Mouse (Mus musculus): ENCODE data around the gene Hexdc. TPM values are rescaled to one million over a fixed set of nuclear protein-coding genes. Genes with fewer than 3 reads are reported as not detected.

The Hexdc gene
- polyA plus RNA-seq, 1 experiment from 2014 or later, result 37.9 TPM

GRCm38 (mm10) chr11:121235475-121236238, 31.4 kb downstream of the Hexdc start:
- H3K4me3 ChIP-seq (ENCODE audit: low read length), result no peak overlapping the region
- 29% methylated on average over 9 of the region's 9 CpGs for WGBS

GRCm38 (mm10) chr11:121236564-121237344, 32.5 kb downstream of the Hexdc start, which contains the start of gene Narf:
Gene Narf (plus strand): TSS chr11:121237253.
- Histone ChIP-seq H3K4me1 (ENCODE audit: control insufficient read depth, insufficient read depth, low read depth, low read length) (peaks cover 25% of the 10 kb centered on the region), H3K9ac (ENCODE audit: low read depth, low read length) (peak within 1 kb of the TSS; percentile 90), H3K4me3 (ENCODE audit: low read length) (peak within 1 kb of the TSS; percentile 79), H3K27me3 (replicated peaks; ENCODE audit: control insufficient read depth, insufficient read depth, low read length) (no peaks in the 10 kb centered on the region), H3K9me3 (ENCODE audit: control insufficient read depth, low read length) (no peaks in the 10 kb centered on the region), H3K27ac (ENCODE audit: low read depth, low read length) (peak within 1 kb of the TSS; percentile 95), H3K4me2 (ENCODE audit: low read length) (peak within 1 kb of the TSS; percentile 68), H3K36me3 (ENCODE audit: control insufficient read depth, insufficient read depth, low read length) (no peaks in the 10 kb centered on the region)
- WGBS, result under 1% methylated on average over 50 of the region's 50 CpGs
- ATAC-seq, result peak; percentile 99

More at GRCm38 (mm10) chr11:121235475-121236238, 31.4 kb downstream of the Hexdc start:
- peak overlapping the region; percentile 46 for H3K4me2 ChIP-seq (ENCODE audit: low read length)
- no peaks in the 10 kb centered on the region for H3K9me3 ChIP-seq (ENCODE audit: control insufficient read depth, low read length)
- ATAC-seq, result no peak
- no peak overlapping the region for H3K9ac ChIP-seq (ENCODE audit: low read depth, low read length)
- H3K4me1 ChIP-seq (ENCODE audit: control insufficient read depth, insufficient read depth, low read depth, low read length), result peaks cover 20% of the 10 kb centered on the region
- peak overlapping the region; percentile 94 for H3K27ac ChIP-seq (ENCODE audit: low read depth, low read length)
- no peaks in the 10 kb centered on the region for H3K36me3 ChIP-seq (ENCODE audit: control insufficient read depth, insufficient read depth, low read length)
- no peaks in the 10 kb centered on the region for H3K27me3 ChIP-seq (replicated peaks; ENCODE audit: control insufficient read depth, insufficient read depth, low read length)

DNA sequence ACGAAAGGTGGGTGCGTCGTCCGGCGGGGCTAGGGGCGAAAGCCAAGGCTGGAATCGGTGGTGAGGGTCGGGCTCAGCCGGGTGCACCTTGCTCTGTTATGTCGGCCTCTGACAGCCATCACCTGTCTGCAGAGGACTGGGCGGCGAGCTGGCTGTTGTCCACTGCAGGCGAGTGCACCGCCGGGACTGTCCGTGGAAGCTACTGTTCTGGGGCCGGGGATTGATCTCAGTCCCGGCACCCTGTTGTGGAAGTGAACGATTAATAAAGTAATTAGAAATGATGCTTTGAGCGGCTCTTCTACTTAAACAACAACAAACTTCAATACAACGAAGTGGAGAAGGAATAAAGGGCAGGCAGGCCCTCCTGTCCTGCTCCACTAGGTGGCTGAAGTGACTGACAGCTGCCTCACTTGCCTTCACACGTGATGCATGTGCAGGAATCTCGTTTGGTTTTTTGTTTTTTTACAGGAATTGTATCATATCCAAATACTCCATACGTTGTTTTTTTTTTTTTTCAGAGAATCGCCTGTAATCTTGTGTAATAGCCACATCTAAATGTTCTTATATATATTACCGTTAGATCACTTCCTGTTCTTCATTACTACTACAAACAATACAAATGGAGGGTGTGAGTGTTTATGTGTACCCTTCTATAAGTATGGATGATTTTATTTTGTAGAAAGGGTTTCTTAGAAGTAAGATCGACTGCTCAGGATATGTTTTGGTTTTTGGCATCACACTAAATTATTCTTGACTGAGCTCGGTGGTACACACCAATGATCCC, 33.3 kb downstream of the Hexdc start:
- Histone ChIP-seq H3K4me2 (ENCODE audit: low read length) (peak overlapping the region; percentile 68), H3K9ac (ENCODE audit: low read depth, low read length) (peak overlapping the region; percentile 90), H3K9me3 (ENCODE audit: control insufficient read depth, low read length) (no peaks in the 10 kb centered on the region), H3K27ac (ENCODE audit: low read depth, low read length) (peak overlapping the region; percentile 95), H3K27me3 (replicated peaks; ENCODE audit: control insufficient read depth, insufficient read depth, low read length) (no peaks in the 10 kb centered on the region), H3K4me1 (ENCODE audit: control insufficient read depth, insufficient read depth, low read depth, low read length) (peaks cover 25% of the 10 kb centered on the region), H3K36me3 (ENCODE audit: control insufficient read depth, insufficient read depth, low read length) (peaks cover 3% of the 10 kb centered on the region; the same call in 1 of the 2 replicates), H3K4me3 (ENCODE audit: low read length) (peak overlapping the region; percentile 79)
- ATAC-seq, result peak; percentile 60
- WGBS, result 3% methylated on average over 28 of the region's 28 CpGs

DNA sequence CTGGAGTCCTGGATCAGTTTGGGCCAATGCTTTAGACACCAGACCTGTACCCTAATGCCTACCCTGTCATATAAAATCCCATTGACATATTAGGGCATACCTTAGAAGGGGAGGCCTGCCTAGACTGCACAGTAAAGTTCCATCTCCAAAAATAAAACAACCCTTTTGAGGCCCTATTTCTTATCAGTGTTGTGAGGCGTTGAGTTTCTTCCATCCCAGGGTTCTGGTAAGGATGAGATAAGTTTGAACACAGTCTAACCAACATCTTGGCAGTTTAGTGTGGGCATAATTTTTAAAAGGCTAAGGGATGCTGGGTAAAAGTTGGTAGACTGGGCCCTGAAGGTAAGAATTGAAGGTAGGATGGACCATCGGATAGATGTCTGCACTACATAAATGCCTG, 35.4 kb downstream of the Hexdc start:
- Histone ChIP-seq H3K27me3 (replicated peaks; ENCODE audit: control insufficient read depth, insufficient read depth, low read length) (no peaks in the 10 kb centered on the region), H3K9me3 (ENCODE audit: control insufficient read depth, low read length) (no peaks in the 10 kb centered on the region), H3K4me1 (ENCODE audit: control insufficient read depth, insufficient read depth, low read depth, low read length) (peaks cover 25% of the 10 kb centered on the region), H3K27ac (ENCODE audit: low read depth, low read length) (no peak overlapping the region), H3K9ac (ENCODE audit: low read depth, low read length) (no peak overlapping the region), H3K36me3 (ENCODE audit: control insufficient read depth, insufficient read depth, low read length) (peaks cover 15% of the 10 kb centered on the region), H3K4me3 (ENCODE audit: low read length) (no peak overlapping the region), H3K4me2 (ENCODE audit: low read length) (no peak overlapping the region)
- WGBS, result 100% methylated on average over 2 of the region's 2 CpGs
- ATAC-seq, result no peak

DNA sequence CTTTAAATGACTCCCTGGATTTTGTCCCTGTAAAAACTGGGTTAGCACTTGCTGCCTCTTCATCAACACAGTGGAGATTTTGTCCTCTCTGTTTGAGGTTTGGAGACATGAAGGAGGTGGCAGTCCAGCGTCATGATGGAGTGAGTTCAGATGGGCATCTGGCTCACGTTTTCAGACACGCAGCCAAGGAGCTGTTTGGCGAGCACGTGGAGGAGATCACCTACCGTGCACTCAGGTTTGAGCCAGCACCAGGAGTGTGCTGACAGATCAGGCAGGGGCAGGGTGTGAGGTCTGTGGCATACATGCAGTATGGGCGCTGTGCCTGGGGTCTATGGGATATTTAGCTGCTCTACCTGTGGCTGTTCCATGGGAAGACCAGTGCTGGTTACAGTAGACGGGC, 46.0 kb downstream of the Hexdc start:
- peaks cover 82% of the 10 kb centered on the region for H3K36me3 ChIP-seq (ENCODE audit: control insufficient read depth, insufficient read depth, low read length)
- H3K27me3 ChIP-seq (replicated peaks; ENCODE audit: control insufficient read depth, insufficient read depth, low read length), result no peaks in the 10 kb centered on the region
- no peak overlapping the region for H3K9ac ChIP-seq (ENCODE audit: low read depth, low read length)
- H3K4me1 ChIP-seq (ENCODE audit: control insufficient read depth, insufficient read depth, low read depth, low read length), result no peaks in the 10 kb centered on the region
- 89% methylated on average over 8 of the region's 8 CpGs for WGBS
- no peak overlapping the region for H3K27ac ChIP-seq (ENCODE audit: low read depth, low read length)
- ATAC-seq, result no peak
- H3K4me3 ChIP-seq (ENCODE audit: low read length), result no peak overlapping the region
- no peaks in the 10 kb centered on the region for H3K9me3 ChIP-seq (ENCODE audit: control insufficient read depth, low read length)
- no peak overlapping the region for H3K4me2 ChIP-seq (ENCODE audit: low read length)

DNA sequence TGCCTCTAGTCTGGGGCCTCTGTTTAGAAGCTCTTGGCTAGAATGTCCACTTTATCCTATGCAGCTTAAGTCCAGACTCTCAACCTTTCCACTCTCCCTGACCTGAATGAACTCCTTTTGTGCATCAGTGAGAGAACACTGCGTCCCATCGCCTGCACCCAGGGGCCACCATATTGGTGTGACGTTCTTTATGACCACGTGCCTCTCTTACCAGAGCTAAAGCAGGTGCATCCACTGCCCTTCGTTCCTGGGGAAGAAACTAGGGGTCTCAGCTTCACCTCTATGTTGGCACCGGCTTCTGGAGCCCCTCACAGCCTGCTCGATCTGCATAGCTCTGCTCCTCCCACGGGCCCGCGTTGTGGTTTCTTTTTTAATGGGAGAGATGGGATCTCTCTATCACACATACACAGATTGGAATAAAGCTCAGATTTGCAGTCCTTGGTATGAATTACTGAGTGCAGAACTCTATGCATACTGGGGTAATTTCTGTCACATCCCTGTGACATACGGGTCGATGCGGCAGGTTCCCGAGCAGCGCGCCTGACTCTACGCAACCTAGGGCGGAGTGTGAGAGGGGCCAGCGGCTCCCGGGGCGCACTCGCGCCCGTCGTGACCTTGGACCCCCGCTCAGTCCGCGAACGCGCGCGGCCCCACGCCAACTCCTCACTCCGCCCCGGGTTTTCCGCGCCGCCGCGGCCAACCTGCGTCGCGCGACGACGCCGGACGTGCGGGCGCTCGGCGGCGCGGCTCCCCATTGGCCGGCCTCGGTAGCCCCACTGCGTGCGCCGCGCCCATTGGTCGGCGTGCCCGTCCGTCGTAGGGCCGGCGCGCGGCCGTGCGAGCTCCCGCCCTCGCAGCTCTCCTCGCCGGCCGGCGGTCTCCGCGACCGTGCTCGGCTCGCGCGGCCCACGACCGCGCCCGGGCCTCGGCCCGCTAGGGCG, 55.2 kb downstream of the Hexdc start, which contains the start of gene Foxk2:
Foxk2 (plus strand) TSS at position 831 of the 941 bp plus-strand sequence.
- peak; percentile 98 for ATAC-seq
- peak within 1 kb of the TSS; percentile 98 for H3K9ac ChIP-seq (ENCODE audit: low read depth, low read length)
- no peaks in the 10 kb centered on the region for H3K9me3 ChIP-seq (ENCODE audit: control insufficient read depth, low read length)
- peaks cover 12% of the 10 kb centered on the region; the same call in 1 of the 2 replicates for H3K36me3 ChIP-seq (ENCODE audit: control insufficient read depth, insufficient read depth, low read length)
- H3K4me1 ChIP-seq (ENCODE audit: control insufficient read depth, insufficient read depth, low read depth, low read length), result peaks cover 18% of the 10 kb centered on the region
- H3K27me3 ChIP-seq (replicated peaks; ENCODE audit: control insufficient read depth, insufficient read depth, low read length), result no peaks in the 10 kb centered on the region
- peak within 1 kb of the TSS; percentile 91 for H3K4me2 ChIP-seq (ENCODE audit: low read length)
- peak within 1 kb of the TSS; percentile 95 for H3K27ac ChIP-seq (ENCODE audit: low read depth, low read length)
- peak within 1 kb of the TSS; percentile 89 for H3K4me3 ChIP-seq (ENCODE audit: low read length)
- WGBS, result under 1% methylated on average over 85 of the region's 91 CpGs

- peak overlapping the region; percentile 86 for H3K27ac ChIP-seq (ENCODE audit: low read depth, low read length)
- 0 out of 2 replicates have a peak, but pooled peaks have one; percentile 11 for ATAC-seq
- under 1% methylated on average over 56 of the region's 60 CpGs for WGBS
- peak overlapping the region; percentile 91 for H3K4me2 ChIP-seq (ENCODE audit: low read length)
- H3K27me3 ChIP-seq (replicated peaks; ENCODE audit: control insufficient read depth, insufficient read depth, low read length), result no peaks in the 10 kb centered on the region
- peak overlapping the region; percentile 89 for H3K4me3 ChIP-seq (ENCODE audit: low read length)
- H3K4me1 ChIP-seq (ENCODE audit: control insufficient read depth, insufficient read depth, low read depth, low read length), result peaks cover 18% of the 10 kb centered on the region
- no peaks in the 10 kb centered on the region for H3K9me3 ChIP-seq (ENCODE audit: control insufficient read depth, low read length)
- peaks cover 5% of the 10 kb centered on the region; the same call in 1 of the 2 replicates for H3K36me3 ChIP-seq (ENCODE audit: control insufficient read depth, insufficient read depth, low read length)
- H3K9ac ChIP-seq (ENCODE audit: low read depth, low read length), result peak overlapping the region; percentile 98
These were observed 56.1 kb downstream of the Hexdc start for GRCm38 (mm10) chr11:121260211-121260906.

Data from hindbrain, embryonic 16.5 days (tissue).